Mouse (Mus musculus) monocyte, adult 59 days (primary cell): Measurements from ENCODE around the gene Ccdc30. TPM values are rescaled to one million over a fixed set of nuclear protein-coding genes. Genes with fewer than 3 reads are reported as not detected.

Experiments
- total RNA-seq, 2 experiments: library from RNA; stranded (reverse); gene quantifications; one replicate each; pipeline ENCODE4 v1.2.4; 2023

The Ccdc30 gene
- total RNA-seq: not detected

GRCm38 (mm10) chr4:119415072-119415753 lies at the start of gene Ccdc30:
Gene Ccdc30, minus strand, starts transcription at chr4:119415521.

GRCm38 (mm10) chr4:119422294-119422964 lies 7.1 kb upstream of the Ccdc30 start, which contains the start of the genes Ppcs and Zmynd12:
Gene Ppcs, minus strand, starts transcription at chr4:119422420.
Gene Zmynd12, plus strand, starts transcription at chr4:119422814.

DNA sequence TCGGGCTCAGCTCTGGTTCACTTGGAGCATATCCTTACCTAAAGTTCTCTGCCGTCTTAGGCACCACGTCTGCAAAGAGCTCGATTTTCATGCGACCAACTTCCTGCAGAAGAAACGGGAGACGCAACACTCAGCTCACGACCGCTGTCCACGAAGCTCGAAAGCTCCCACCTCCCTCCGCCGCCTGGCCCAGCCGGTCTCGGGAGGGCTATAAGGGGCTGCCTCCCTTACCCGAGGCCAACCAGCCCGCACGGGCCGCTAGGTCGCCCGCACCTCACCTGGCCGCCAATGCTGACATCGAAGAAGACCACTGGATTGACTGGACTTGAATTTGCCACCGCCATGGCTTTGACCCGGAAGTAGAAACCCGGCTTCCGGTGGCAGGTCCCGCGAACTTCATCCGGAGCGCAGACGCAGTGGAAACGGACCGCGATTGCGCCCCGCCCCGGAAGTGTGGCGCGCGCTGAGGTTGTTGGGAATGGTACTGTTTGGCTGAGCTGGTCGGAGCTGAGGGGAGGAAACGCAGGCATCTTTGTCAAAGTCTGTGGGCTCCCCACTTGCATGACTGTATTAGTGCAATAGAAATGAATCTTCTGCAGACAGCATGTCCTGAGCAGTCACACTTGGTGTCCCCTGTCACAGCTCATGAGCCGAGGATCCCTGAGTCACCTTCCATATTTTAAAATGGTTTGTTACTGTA lies 95.0 kb downstream of the Ccdc30 start, which contains the start of gene Ppih:
TSS of gene Ppih (minus strand) at position 416 of the 700 bp plus-strand sequence.

GRCm38 (mm10) chr4:119294415-119295133 lies 120.7 kb downstream of the Ccdc30 start, which contains the start of gene Ybx1:
Gene Ybx1, minus strand, starts transcription at chr4:119294604.

Other genes starting within 250 kb of the Ccdc30 start
- gene Zfp691, start 241.3 kb downstream of the Ccdc30 start, total RNA-seq: 1 to 10 TPM; 6.4 to 8.5 TPM
- gene Ermap, start 225.5 kb downstream of the Ccdc30 start, total RNA-seq: under 1 TPM; 0.18 to 0.55 TPM
- 10 to 100 TPM; 11.4 to 15.5 TPM for gene Svbp, start 220.2 kb downstream of the Ccdc30 start, total RNA-seq
- gene Tmem269, start 197.3 kb downstream of the Ccdc30 start, total RNA-seq: under 1 TPM in 1 of 2 experiments, not detected in 1; 0.34 TPM
- gene AU022252, start 182.8 kb downstream of the Ccdc30 start, total RNA-seq: 1 to 10 TPM; 5.2 to 7.4 TPM
- 1 to 10 TPM; 3.5 to 4.1 TPM for gene P3h1, start 182.6 kb downstream of the Ccdc30 start, total RNA-seq
- gene Cldn19, start 160.1 kb downstream of the Ccdc30 start, total RNA-seq: not detected
- gene Ybx1, start 120.9 kb downstream of the Ccdc30 start, total RNA-seq: 100 to 1,000 TPM; 400 to 434 TPM
- 10 to 100 TPM; 14.7 to 19.5 TPM for gene Ppih, start 95.0 kb downstream of the Ccdc30 start, total RNA-seq
- gene Ppcs, start 6.9 kb upstream of the Ccdc30 start, total RNA-seq: 1 to 10 TPM; 2.7 to 4.2 TPM
- gene Zmynd12, start 7.3 kb upstream of the Ccdc30 start, total RNA-seq: not detected
- not detected for gene Rimkla, start 77.1 kb upstream of the Ccdc30 start, total RNA-seq
- 10 to 100 TPM; 49.9 to 52.6 TPM for gene Foxj3, start 121.5 kb upstream of the Ccdc30 start, total RNA-seq
- 1 to 10 TPM; 4.6 to 5.1 TPM for gene Frg2f1, start 124.0 kb upstream of the Ccdc30 start, total RNA-seq
- 1 to 10 TPM in 1 of 2 experiments, under 1 TPM in 1; 0.92 to 1.3 TPM for gene Guca2a, start 222.2 kb upstream of the Ccdc30 start, total RNA-seq
- gene Guca2b, start 243.4 kb upstream of the Ccdc30 start, total RNA-seq: not detected